Mouse (Mus musculus): Measurements from ENCODE around the gene Acsm4. TPM values are rescaled to one million over a fixed set of nuclear protein-coding genes. Genes with fewer than 3 reads are reported as not detected.
A peak's percentile ranks its signal among the peaks of the same experiment; 100 is the strongest.

The Acsm4 gene
- polyA plus RNA-seq (2014; fragmentation: Nextera tagmentation; extraction: Ambion mirVana) = not detected in 2 replicates

GRCm38 (mm10) chr7:119689726-119690125 is at the start of gene Acsm4:
Gene Acsm4, plus strand, starts transcription at chr7:119690026.
- Histone ChIP-seq H3K4me1 (ENCODE audit: control insufficient read depth, insufficient read depth, low read length) (no peaks in the 10 kb centered on the region), H3K4me2 (ENCODE audit: low read length) (no peak within 1 kb of the TSS), H3K36me3 (ENCODE audit: control insufficient read depth, insufficient read depth, low read length) (no peaks in the 10 kb centered on the region), H3K9ac (ENCODE audit: low read length) (no peak within 1 kb of the TSS), H3K9me3 (replicated peaks; ENCODE audit: control insufficient read depth, low read length) (no peaks in the 10 kb centered on the region), H3K4me3 (ENCODE audit: low read depth, low read length) (no peak within 1 kb of the TSS), H3K27ac (ENCODE audit: low read depth, low read length) (no peak within 1 kb of the TSS), H3K27me3 (replicated peaks; ENCODE audit: control insufficient read depth, insufficient read depth, low read length) (no peaks in the 10 kb centered on the region)
- WGBS = 79% methylated on average over 5 of the region's 5 CpGs
- no peak for DNase-seq (ENCODE audit: low spot score)
- ATAC-seq = no peak

- H3K9ac ChIP-seq (ENCODE audit: low read length) = no peak overlapping the region
- no peaks in the 10 kb centered on the region for H3K36me3 ChIP-seq (ENCODE audit: control insufficient read depth, insufficient read depth, low read length)
- no peaks in the 10 kb centered on the region for H3K27me3 ChIP-seq (replicated peaks; ENCODE audit: control insufficient read depth, insufficient read depth, low read length)
- 78% methylated on average over 5 of the region's 5 CpGs for WGBS
- H3K4me1 ChIP-seq (ENCODE audit: control insufficient read depth, insufficient read depth, low read length) = no peaks in the 10 kb centered on the region
- no peak overlapping the region for H3K4me3 ChIP-seq (ENCODE audit: low read depth, low read length)
- no peak overlapping the region for H3K4me2 ChIP-seq (ENCODE audit: low read length)
- ATAC-seq (no peak), DNase-seq (ENCODE audit: low spot score) (no peak)
- no peaks in the 10 kb centered on the region for H3K9me3 ChIP-seq (replicated peaks; ENCODE audit: control insufficient read depth, low read length)
- H3K27ac ChIP-seq (ENCODE audit: low read depth, low read length) = no peak overlapping the region
Observed at GRCm38 (mm10) chr7:119642307-119642706, 47.5 kb upstream of the Acsm4 start.

DNA sequence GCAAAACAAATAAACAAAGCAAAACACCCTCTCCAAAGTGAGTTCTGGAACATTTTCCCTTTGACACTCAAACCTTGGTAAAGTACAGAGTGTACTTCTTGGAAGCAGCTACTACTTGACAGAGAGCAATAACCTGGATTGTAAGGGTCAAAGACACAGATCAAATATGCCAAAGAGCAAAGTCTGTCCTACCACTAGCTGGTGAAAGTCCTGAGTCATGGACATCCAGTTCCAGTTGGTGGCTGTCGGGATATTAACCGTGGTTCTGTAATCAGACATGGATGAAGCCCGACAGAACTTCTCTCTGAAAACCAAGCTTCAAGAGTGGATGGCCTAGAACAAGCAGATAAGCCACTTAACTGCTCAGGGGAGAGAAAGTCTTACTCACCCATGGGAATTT is 21.9 kb upstream of the Acsm4 start:
- Histone ChIP-seq H3K9ac (ENCODE audit: low read length) (no peak overlapping the region), H3K36me3 (ENCODE audit: control insufficient read depth, insufficient read depth, low read length) (no peaks in the 10 kb centered on the region), H3K9me3 (replicated peaks; ENCODE audit: control insufficient read depth, low read length) (no peaks in the 10 kb centered on the region), H3K4me1 (ENCODE audit: control insufficient read depth, insufficient read depth, low read length) (no peaks in the 10 kb centered on the region), H3K4me3 (ENCODE audit: low read depth, low read length) (no peak overlapping the region), H3K27ac (ENCODE audit: low read depth, low read length) (no peak overlapping the region), H3K4me2 (ENCODE audit: low read length) (no peak overlapping the region), H3K27me3 (replicated peaks; ENCODE audit: control insufficient read depth, insufficient read depth, low read length) (no peaks in the 10 kb centered on the region)
- no peak for DNase-seq (ENCODE audit: low spot score)
- 87% methylated on average over 3 of the region's 3 CpGs for WGBS
- no peak for ATAC-seq

GRCm38 (mm10) chr7:119670395-119670794 is 19.4 kb upstream of the Acsm4 start:
- Histone ChIP-seq H3K9ac (ENCODE audit: low read length) (no peak overlapping the region), H3K27me3 (replicated peaks; ENCODE audit: control insufficient read depth, insufficient read depth, low read length) (no peaks in the 10 kb centered on the region), H3K4me2 (ENCODE audit: low read length) (no peak overlapping the region), H3K27ac (ENCODE audit: low read depth, low read length) (no peak overlapping the region), H3K4me1 (ENCODE audit: control insufficient read depth, insufficient read depth, low read length) (no peaks in the 10 kb centered on the region), H3K9me3 (replicated peaks; ENCODE audit: control insufficient read depth, low read length) (no peaks in the 10 kb centered on the region), H3K36me3 (ENCODE audit: control insufficient read depth, insufficient read depth, low read length) (no peaks in the 10 kb centered on the region), H3K4me3 (ENCODE audit: low read depth, low read length) (no peak overlapping the region)
- WGBS = 86% methylated on average over 5 of the region's 5 CpGs
- ATAC-seq = no peak
- no peak for DNase-seq (ENCODE audit: low spot score)

DNA sequence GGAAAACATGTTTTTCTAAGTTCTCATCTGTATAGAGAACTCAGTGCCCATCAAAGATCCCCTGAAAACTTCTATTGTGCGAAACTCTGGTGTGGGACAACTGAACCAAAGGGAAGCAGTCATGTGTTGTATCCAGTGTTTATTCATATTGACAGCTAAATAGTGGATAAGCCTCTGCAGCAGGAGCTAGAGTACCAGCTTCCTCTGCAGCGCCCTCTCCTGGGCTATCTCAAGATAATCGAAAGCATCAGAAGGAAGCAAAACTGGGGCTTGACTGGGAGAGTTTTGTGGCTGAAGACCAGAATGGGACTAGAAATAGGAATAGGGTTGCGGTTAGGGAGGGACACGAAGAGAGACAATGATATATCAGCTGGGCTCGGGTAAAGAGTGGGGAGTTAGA is 18.9 kb upstream of the Acsm4 start:
- Histone ChIP-seq H3K4me1 (ENCODE audit: control insufficient read depth, insufficient read depth, low read length) (no peaks in the 10 kb centered on the region), H3K4me3 (ENCODE audit: low read depth, low read length) (no peak overlapping the region), H3K27me3 (replicated peaks; ENCODE audit: control insufficient read depth, insufficient read depth, low read length) (no peaks in the 10 kb centered on the region), H3K36me3 (ENCODE audit: control insufficient read depth, insufficient read depth, low read length) (no peaks in the 10 kb centered on the region), H3K27ac (ENCODE audit: low read depth, low read length) (no peak overlapping the region), H3K4me2 (ENCODE audit: low read length) (no peak overlapping the region), H3K9me3 (replicated peaks; ENCODE audit: control insufficient read depth, low read length) (no peaks in the 10 kb centered on the region), H3K9ac (ENCODE audit: low read length) (no peak overlapping the region)
- no peak for ATAC-seq
- WGBS = 48% methylated on average over 6 of the region's 6 CpGs
- no peak for DNase-seq (ENCODE audit: low spot score)

- H3K4me2 ChIP-seq (ENCODE audit: low read length) = no peak overlapping the region
- H3K4me3 ChIP-seq (ENCODE audit: low read depth, low read length) = no peak overlapping the region
- H3K27ac ChIP-seq (ENCODE audit: low read depth, low read length) = no peak overlapping the region
- DNase-seq (ENCODE audit: low spot score) (peak; percentile 79), ATAC-seq (peak; percentile 52; the same call in 1 of the 2 replicates)
- H3K9me3 ChIP-seq (replicated peaks; ENCODE audit: control insufficient read depth, low read length) = no peaks in the 10 kb centered on the region
- WGBS = 18% methylated on average over 6 of the region's 6 CpGs
- no peaks in the 10 kb centered on the region for H3K36me3 ChIP-seq (ENCODE audit: control insufficient read depth, insufficient read depth, low read length)
- H3K9ac ChIP-seq (ENCODE audit: low read length) = no peak overlapping the region
- no peaks in the 10 kb centered on the region for H3K4me1 ChIP-seq (ENCODE audit: control insufficient read depth, insufficient read depth, low read length)
- no peaks in the 10 kb centered on the region for H3K27me3 ChIP-seq (replicated peaks; ENCODE audit: control insufficient read depth, insufficient read depth, low read length)
Observed at GRCm38 (mm10) chr7:119673465-119673864, 16.4 kb upstream of the Acsm4 start.

- Histone ChIP-seq H3K9ac (ENCODE audit: low read length) (no peak overlapping the region), H3K4me1 (ENCODE audit: control insufficient read depth, insufficient read depth, low read length) (no peaks in the 10 kb centered on the region), H3K27ac (ENCODE audit: low read depth, low read length) (no peak overlapping the region), H3K9me3 (replicated peaks; ENCODE audit: control insufficient read depth, low read length) (no peaks in the 10 kb centered on the region), H3K27me3 (replicated peaks; ENCODE audit: control insufficient read depth, insufficient read depth, low read length) (no peaks in the 10 kb centered on the region), H3K4me2 (ENCODE audit: low read length) (no peak overlapping the region), H3K36me3 (ENCODE audit: control insufficient read depth, insufficient read depth, low read length) (no peaks in the 10 kb centered on the region), H3K4me3 (ENCODE audit: low read depth, low read length) (no peak overlapping the region)
- 73% methylated on average over 8 of the region's 8 CpGs for whole genome bisulfite sequencing
- DNase-seq (ENCODE audit: low spot score) (no peak), ATAC-seq (no peak)
Observed at GRCm38 (mm10) chr7:119680107-119680506, 9.7 kb upstream of the Acsm4 start.

DNA sequence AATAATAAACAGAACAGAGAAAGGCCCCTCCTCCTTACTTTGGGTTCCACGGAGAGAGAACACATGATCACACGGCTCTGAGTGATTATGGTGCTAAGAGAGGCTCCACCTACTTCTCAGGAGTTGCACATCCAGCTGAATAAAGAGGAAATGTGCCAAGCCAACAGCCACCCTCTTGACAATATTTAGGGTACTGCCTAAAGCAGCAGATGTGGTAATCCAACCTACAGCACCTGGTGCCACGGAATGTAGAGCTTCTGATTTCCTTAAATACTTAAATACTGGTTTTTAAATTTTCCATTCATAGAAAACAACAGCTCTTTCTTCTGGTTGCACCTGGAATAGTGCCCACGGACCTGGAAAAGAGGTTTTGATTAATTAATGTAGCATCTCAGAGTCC is 7.1 kb upstream of the Acsm4 start:
- Histone ChIP-seq H3K27me3 (replicated peaks; ENCODE audit: control insufficient read depth, insufficient read depth, low read length) (no peaks in the 10 kb centered on the region), H3K4me2 (ENCODE audit: low read length) (no peak overlapping the region), H3K36me3 (ENCODE audit: control insufficient read depth, insufficient read depth, low read length) (no peaks in the 10 kb centered on the region), H3K27ac (ENCODE audit: low read depth, low read length) (no peak overlapping the region), H3K4me1 (ENCODE audit: control insufficient read depth, insufficient read depth, low read length) (no peaks in the 10 kb centered on the region), H3K4me3 (ENCODE audit: low read depth, low read length) (no peak overlapping the region), H3K9me3 (replicated peaks; ENCODE audit: control insufficient read depth, low read length) (no peaks in the 10 kb centered on the region), H3K9ac (ENCODE audit: low read length) (no peak overlapping the region)
- ATAC-seq (no peak), DNase-seq (ENCODE audit: low spot score) (no peak)
- 61% methylated on average over 4 of the region's 4 CpGs for WGBS

GRCm38 (mm10) chr7:119692302-119692701 is 2.5 kb downstream of the Acsm4 start:
- H3K36me3 ChIP-seq (ENCODE audit: control insufficient read depth, insufficient read depth, low read length) = no peaks in the 10 kb centered on the region
- WGBS = 89% methylated on average over 4 of the region's 4 CpGs
- H3K9ac ChIP-seq (ENCODE audit: low read length) = no peak overlapping the region
- no peaks in the 10 kb centered on the region for H3K9me3 ChIP-seq (replicated peaks; ENCODE audit: control insufficient read depth, low read length)
- H3K27ac ChIP-seq (ENCODE audit: low read depth, low read length) = no peak overlapping the region
- H3K4me3 ChIP-seq (ENCODE audit: low read depth, low read length) = no peak overlapping the region
- H3K4me1 ChIP-seq (ENCODE audit: control insufficient read depth, insufficient read depth, low read length) = no peaks in the 10 kb centered on the region
- ATAC-seq = no peak
- no peaks in the 10 kb centered on the region for H3K27me3 ChIP-seq (replicated peaks; ENCODE audit: control insufficient read depth, insufficient read depth, low read length)
- DNase-seq (ENCODE audit: low spot score) = no peak
- no peak overlapping the region for H3K4me2 ChIP-seq (ENCODE audit: low read length)
